Mouse (Mus musculus): ENCODE results near the gene Mmgt2.
"Not testable (repeated sequence)": the region's sequence is repeated elsewhere in the genome, so short reads cannot be mapped to it uniquely, and the experiment has no call there.

The Mmgt2 gene

DNA sequence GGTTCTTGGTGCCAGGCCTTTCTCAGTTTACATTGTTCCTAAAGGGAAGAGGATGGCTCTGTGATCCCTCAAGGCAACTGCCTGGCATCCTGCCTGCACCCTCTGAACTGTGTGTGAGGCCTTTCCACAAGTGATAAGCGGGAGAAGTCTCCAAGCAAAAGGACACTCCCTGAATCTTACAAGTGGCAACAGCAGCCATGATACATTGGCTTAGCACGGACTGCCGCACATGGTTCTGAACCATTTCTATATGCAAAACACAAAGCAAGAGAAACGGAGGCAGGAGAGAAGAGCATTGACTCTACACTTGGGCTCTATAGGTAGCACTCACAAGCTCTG, 3.2 kb upstream of the Mmgt2 start:
- DNase-seq (ENCODE audit: low read depth, low spot score), result no peak

DNA sequence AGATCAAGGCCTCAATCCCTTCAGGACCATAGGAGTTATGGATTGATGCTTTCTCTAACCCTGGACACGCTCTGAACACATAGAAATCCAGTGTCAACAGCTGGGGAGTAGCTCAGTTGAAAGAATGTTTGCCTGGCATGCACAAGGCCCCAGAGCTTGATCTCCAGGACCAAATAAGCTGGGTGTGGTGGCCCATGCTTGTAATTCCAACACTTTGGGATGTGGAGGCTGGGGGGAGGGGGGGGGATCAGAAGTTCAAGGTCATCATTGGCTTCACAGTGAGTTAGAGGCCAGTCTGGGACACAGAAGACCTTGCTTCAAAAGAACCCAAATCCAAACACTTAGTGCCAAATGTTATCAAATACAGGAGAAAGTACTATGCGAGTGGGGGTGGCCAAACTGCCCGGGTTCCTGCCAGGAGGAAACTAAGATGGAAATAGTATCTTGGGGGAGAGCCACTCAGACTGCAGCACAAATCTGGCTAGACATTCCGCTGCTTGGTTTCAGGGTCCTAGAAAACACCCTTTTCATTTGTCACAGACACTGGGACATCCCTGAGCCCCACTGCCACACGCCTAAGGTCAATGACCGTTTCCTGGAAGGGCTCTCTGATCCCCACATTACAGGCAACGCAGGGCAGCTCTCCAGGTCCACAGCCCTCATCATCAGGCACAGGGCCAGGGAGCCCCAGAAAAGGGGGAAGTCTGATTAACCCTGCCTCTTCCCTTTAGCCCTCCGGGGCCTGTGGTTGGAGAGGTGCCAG, 2.6 kb upstream of the Mmgt2 start:
- DNase-seq (ENCODE audit: low read depth, low spot score), result no peak

DNA sequence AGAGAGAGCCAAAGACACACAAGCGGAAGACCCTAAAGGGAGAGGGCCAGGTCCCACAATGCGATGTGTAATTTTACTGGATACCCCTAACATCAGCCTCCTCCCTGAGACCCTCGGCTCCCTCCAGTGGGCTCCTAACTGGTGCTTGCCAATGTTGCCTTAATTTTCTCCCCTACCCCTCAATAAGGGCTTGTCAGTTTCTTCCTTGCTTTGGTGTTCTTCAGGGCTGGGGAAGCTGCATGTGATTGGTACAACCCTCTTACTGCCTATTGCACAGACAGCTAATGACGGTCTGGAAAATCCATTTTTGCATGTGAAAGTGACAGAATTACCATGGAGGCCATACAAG, 2.0 kb upstream of the Mmgt2 start:
- no peak for DNase-seq (ENCODE audit: low read depth, low spot score)

DNA sequence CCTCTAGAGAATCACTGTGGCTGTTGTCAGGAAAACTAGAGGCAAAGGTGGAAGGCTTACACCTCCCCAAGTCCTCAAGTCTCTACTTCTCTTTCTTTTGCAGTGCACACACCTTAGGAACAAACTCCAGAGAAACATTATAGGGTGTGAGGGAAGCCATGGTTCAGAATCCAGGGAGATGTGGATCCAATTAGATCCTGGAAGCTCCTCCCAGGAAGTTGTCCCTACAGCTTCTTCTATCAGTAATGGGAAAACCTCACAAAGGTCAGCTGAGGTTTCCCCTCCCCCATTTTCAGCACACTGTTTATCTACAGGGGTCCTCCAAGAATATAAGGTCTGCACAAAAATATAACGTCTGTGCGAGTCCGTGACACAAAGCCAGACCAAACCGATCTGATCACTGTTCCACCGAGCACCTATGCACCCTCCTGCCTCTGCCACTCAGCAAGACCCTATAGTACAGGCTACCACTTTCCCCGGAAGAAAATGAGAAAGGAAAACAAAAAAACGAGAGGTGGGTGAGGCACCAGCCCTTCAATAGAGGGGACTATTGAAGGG, 1.4 kb upstream of the Mmgt2 start:
- DNase-seq (ENCODE audit: low read depth, low spot score), result no peak

DNA sequence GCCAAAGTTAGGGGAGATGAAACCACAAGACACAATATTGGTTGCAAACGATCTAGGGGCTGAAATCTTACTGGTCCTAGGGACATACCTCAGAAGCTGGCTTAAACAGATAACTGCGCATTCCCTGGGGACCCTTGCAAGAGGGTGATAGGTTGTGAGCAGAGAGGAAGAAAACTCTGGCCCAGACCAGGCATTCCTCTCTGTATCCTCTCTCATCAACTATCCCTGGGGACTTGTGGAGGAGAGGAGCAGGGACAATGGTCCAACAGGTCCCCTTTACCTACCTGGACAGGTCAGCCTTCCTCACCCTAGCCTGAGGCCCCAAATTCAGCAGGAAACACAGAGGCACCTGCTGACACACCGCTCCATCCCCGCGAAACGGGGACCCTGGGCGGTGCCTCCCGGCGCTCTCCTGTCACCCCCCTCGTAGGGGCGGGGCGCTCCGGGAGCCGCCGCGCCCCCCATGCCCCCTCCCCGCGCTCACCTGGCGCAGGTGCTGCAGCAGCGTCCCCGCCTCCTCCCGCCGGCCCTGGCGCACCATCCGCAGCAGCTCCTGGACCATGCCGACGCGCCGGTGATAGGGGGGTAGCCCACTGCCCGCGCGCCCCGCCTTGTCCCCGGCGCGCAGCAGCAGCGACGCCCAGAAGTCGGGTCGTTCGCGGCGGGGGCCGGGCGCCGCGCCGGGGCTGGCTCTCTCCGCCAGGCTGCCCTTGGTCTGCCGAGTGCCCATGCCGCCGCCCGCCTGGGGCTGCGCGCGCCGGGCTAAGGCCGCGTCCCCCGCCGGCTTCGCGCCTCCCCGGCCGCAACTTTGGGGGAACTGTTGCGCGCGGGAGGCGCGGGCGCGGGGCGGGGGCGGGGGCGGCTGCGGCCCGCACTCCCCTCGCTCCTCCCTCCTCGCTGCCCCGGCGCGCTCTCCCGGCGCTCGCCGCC, 538 bp upstream of the Mmgt2 start, which contains the start of gene Lrrc75a:
Lrrc75a (minus strand) TSS at position 863 of the 930 bp plus-strand sequence.
- DNase-seq (ENCODE audit: low read depth, low spot score), result peak; percentile 8

DNA sequence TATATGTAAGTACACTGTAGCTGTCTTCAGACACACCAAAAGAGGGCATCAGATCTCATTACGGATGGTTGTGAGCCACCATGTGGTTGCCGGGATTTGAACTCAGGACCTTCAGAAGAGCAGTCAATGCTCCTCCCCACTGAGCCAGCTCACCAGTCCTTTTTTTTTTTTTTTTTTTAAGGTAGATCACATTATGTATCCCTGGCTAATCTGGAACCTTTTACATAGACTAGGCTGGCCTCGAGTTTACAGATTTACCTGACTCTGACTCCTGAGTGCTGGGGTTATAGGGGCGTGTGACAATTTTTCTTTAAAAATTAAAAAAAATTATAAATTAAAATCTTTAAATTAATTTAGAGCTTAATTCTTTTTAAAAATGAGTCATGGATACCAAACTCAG, 1.3 kb downstream of the Mmgt2 start:
- DNase-seq (ENCODE audit: low read depth, low spot score), result not testable (repeated sequence)

DNA sequence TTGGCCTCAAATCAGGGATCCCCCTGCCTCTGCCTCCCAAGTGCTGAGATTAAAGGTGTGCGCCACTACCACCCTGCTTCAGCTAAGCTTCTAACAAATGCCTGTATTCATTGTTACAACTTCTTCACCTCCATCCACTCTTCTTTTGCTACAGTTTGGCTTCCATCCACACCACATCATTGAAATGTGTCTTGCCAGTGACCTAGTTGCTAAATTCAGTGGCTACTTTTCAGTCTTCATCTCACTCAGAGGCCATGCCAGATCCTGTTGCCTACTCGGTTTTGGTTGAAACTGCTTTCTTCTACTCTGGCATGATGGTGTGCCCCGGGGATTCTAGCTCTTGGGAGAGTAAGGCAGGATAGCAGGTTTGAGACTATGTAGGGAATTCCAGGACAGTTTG, 3.1 kb downstream of the Mmgt2 start:
- DNase-seq (ENCODE audit: low read depth, low spot score), result no peak

DNA sequence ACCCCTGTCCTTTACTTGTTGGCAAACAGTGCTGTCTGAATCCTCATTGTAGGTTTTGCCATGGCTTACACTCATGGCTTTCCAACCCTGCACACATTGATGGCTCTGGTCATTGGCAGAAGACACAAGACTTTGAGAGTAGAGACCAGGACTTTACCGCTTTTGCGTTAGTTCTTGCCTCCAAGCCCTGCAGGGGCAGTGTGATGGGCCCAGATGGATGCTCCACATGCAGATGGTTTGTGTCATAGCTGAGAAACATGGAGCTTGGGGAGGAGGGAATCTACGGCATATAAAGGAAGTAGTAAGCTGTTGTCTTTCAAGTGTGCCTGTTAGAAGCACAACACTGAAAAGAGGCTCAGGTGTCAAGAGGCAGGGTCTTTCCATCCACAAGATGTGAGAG, 3.6 kb downstream of the Mmgt2 start:
- DNase-seq (ENCODE audit: low read depth, low spot score), result no peak

DNA sequence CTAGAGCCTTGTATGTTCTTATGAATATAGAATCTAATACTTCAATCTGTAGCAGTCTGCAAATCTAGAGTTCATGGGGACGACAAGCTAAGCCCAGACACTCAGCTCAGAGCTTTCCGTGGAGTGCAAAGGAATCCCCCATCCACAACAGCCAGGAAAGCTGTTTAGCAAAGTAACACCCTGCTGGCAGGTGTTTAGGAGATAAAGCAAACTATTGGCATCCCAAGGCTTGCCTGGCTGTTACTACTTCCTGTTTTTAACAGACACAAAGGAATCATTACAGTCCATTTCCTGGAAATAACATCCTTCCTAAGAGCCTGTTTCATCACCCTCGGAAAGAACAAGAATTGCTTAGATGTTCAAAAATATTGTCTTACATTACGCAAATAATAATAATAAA, 12.4 kb downstream of the Mmgt2 start:
- DNase-seq (ENCODE audit: low read depth, low spot score), result no peak

DNA sequence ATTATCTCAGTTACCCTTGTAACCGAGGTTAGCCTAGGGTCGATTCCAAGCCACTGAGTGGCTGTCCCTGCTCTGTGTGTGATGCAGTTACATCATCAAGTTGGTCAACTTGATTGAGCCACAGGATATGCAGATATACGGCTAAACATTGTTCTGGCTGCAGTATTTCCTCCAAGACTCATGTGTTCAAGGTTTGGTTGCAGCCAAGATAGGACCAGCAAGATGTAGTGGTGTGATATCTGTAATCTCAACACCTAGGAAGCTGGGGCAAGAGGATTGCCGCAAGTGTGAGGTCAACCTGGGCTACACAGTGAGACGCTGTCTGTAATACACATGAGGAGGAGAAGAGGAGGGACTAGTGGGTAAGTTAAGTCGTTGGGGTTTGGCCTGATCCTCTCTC, 15.8 kb downstream of the Mmgt2 start:
- no peak for DNase-seq (ENCODE audit: low read depth, low spot score)

DNA sequence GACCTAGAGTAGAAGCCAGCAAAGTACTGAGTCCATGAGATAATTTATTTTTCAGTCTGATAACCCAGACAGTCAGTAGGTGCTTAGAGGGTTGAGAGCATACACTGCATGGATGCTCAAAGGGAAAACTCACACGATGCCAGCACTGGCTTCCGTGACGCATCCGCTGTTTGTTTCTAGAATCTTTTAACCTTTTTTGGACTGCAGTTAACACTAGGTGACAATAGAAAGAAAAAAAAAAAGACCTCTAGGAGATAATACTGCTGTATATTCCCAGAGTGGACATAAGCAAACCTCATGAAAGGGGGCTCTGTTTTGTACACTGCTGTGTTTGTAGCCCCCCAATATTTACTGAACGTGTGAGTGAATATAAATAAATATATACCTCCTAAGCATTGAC, 20.5 kb downstream of the Mmgt2 start:
- DNase-seq (ENCODE audit: low read depth, low spot score), result no peak

DNA sequence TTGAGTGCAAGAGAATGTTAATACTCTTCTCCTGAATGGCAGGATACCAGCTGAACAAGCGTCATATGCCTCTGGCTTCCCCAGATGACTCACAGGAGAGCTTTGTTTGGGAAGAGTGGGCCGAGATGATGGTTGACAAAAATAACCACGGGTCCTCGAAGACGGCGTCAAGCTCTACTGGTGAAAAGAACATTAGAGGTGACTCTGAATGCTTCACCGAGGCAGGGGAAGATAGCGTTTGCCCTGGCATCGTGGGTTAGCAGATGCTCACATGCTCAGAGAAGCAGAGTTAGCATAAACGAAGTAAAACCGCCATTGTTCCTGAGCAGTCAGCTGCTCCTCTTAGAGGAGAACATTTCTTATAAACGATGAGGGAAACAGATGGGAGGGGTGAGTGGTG, 21.0 kb downstream of the Mmgt2 start:
- no peak for DNase-seq (ENCODE audit: low read depth, low spot score)

DNA sequence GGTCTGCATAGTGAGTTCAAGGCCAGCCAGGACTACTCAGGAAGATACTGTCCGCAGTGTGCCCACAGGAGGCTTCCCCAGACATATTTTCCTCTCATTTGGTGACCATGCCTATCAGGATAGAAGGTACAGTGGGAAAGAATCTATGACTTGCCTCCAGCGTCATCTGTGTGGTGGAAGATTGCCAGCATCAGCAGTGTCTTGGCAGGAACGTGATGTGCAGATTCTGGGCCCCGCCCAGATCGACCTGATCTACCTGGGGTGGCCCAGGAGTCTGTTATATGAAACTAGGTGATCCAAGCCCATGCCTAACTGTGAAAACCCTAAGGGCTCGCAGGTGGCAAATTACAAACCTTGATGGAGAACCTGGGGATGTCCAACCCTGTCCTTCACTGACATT, 21.5 kb downstream of the Mmgt2 start:
- no peak for DNase-seq (ENCODE audit: low read depth, low spot score)

DNA sequence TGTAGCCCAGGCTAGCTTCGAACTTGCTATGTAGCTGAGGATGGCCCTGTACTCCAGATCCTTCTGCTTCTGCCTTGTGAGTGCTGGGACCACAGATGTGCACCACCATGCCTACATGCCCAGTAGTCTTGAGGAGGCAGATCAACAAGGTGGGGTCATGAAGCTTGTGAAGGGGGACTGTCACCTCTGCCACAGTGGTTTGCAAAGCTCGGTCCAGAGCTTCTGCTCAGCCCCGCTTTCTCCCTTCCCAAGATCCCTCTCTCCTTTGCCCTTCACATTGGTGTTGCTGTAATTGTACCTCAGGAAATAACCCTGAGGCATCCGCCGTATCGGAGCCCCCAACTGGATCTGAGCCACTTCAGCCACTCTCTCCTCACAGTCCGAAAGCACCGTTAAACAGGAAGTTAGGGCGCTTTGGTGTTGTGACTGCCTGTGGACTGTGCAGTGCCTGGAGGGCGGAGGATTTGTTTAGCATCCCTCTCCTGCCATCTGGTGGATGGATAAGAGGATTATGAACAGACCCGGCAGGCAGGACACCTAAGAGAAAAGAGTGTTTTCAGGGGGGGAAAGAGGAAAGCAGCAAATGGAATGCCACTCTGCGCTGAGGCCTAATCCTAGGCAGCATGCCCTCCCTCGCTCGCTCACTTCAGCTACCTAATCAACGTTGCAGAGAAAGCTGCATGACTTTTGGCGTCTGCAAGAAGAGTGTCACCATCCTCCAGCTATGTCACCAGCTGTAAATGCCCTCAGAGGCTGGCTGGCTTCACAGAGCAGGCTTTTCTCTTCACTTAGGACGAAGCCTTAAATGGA, 27.2 kb downstream of the Mmgt2 start:
- peak; percentile 71 for DNase-seq (ENCODE audit: low read depth, low spot score)

DNA sequence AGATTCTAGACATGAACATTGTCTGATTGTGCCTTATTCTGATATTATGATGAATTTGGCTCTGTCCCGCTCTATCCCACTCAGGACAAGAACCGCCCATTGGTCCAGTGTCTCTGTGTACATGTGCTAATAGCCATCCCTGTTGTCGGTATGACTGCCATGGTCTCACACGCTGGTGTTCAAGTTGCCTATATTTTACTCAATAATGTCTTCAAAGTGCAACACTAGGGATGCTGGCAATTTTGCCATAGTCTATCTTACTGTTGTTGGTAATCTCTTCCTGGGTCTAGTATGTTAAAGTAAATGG, 27.8 kb downstream of the Mmgt2 start:
- no peak for DNase-seq (ENCODE audit: low read depth, low spot score)

DNA sequence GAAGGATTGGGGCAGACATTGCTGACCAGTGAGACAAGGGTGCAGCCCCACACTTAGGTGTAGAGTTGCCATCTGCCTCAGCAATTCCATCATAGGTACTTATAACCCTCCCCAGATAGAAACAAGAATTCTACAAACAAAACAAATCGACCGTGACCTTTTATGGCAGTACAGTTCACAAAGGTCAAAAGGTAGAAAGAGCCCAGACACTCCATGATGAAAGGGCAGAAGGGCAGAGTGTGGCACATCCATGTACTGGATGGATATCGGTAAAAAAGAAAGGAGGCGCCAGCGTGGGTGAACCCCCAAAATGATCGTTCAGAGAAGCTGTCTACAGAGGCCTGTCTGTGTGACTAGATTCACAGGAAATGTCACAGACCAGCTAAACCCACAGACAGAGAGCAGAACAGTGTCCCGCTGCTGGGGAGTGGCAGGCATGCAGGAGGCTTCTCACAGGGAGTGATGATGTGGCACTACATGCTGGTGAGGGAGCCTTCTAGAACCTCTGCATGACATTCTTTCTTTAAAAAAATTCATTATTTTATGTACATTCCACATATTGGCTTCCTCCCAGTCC, 30.4 kb downstream of the Mmgt2 start:
- DNase-seq (ENCODE audit: low read depth, low spot score), result no peak

DNA sequence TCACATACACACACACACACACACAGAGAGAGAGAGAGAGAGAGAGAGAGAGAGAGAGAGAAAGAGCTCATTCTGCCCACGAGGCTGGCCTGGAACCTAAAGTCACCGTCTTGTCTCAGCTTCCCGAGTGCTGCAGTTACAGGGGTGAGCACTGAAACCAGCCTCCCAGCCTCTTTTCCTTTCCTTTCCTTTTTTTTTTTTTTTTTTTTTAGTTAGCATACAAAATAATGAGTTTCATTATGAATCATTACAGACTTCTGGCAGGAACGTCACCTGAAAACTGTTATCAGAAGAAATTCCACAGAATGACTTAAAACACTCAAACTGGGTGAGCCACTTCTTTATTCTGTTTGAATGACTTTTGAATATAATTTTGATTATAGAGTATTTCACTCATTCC, 31.5 kb downstream of the Mmgt2 start:
- DNase-seq (ENCODE audit: low read depth, low spot score), result no peak

DNA sequence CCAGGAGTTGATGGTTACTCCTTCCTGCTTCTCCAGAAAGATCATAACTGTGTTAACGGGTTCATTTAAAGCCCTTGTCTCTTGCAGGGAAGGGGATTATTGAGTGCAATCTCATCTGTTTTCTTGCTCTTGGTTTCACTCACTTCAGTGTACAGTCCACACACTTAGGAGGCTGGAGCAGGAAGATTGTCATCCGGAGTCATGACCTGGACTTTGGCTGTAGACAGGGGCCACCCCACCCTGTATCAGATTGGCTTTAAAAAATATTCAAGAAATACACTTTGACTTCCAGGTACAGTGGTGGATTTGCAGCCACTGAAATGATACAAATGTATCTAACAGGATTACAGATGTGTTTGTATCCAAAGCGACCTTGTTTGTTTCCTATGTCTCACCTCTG, 43.1 kb downstream of the Mmgt2 start:
- DNase-seq (ENCODE audit: low read depth, low spot score), result no peak

DNA sequence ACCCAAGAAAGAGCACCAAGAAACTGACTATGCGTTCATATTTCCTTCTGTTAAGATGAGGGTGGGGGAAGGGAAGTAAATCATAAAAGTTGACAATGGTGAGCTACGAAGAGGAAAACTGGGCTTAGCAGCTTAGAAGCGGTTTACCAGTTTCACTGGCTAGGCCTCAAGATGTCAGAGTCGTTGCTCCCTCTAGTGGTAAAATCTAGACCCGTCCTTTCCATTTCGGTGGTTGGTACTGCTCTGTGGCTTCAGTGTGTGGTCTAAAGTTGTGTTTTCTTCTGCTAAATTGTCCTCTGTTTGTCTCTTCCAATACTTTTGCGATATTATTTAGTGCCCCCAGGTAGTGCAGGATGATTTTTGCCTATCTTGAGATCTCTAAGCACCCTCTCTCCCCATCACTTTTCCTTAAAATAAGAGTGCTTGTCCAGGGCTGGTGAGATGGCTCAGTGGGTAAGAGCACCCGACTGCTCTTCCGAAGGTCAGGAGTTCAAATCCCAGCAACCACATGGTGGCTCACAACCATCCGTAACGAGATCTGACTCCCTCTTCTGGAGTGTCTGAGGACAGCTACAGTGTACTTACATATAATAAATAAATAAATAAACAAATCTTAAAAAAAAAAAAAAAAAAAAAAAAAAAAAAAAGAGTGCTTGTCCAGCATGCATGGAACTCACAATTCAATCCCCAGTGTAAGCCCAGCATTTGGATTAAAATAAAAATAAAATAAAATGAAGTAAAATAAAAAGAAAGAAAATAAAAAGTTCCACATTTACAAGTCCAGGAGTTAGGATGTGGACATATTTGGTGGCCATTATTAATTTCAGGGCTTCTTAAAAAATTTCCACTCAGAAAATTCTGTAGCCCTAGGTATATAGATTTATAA, 45.1 kb downstream of the Mmgt2 start:
- DNase-seq (ENCODE audit: low read depth, low spot score), result peak; percentile 76

DNA sequence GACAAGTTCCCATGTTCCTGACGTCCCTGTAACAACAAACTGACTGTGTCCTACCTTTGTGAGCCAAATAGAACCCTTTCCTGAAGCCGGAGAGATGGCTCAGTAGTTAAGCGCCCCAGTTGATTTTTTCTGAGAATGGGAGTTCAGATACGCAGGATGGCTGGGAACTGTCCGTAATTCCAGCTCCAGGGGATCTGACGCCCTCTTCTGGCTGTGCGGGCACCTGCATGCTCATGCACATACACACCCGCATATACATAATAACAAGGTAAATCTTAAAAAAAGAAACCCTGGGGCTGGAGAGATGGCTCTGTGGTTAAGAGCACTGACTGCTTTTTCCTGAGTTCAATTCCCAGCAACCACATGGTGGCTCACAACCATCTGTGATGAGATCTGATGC, 46.7 kb downstream of the Mmgt2 start:
- no peak for DNase-seq (ENCODE audit: low read depth, low spot score)

DNA sequence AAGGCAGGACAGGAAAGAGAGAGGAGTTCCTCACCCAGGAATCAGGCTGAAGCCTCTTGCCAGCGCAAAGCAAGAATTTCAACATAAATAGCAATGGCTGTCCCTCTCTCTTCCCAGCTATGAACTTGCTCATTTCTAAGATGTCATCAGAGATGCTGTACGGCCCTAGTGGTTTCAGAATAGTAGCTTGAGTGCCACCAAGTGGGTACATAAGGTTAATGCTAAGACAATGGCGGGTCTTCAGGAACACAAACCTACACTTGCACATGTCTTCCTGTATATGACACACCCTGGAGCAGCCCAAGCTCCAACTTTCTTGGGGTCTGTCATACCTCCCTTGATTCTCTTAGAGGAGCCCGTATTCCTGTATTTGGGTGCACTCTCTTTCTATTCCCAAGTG, 51.3 kb downstream of the Mmgt2 start:
- DNase-seq (ENCODE audit: low read depth, low spot score), result no peak

Measured in embryo, embryonic 11.5 days (tissue).